Mouse (Mus musculus): Measurements from ENCODE around the gene Gm11011.

- TF ChIP-seq CTCF (IDR thresholded peaks at IDR 0.05; ENCODE audit: borderline replicate concordance, insufficient read depth, low read length): no peak
- no peak for TF ChIP-seq POLR2A (IDR thresholded peaks at IDR 0.05; ENCODE audit: low read depth, low read length)
These were observed 23.3 kb upstream of the Gm11011 start for GRCm38 (mm10) chr2:169610882-169611281.

All from embryonic fibroblast, embryonic 13.5 days (primary cell).